Mouse (Mus musculus): ENCODE results near the gene Cdk5. TPM values are rescaled to one million over a fixed set of nuclear protein-coding genes. Genes with fewer than 3 reads are reported as not detected.
"Not testable (repeated sequence)": the region's sequence is repeated elsewhere in the genome, so short reads cannot be mapped to it uniquely, and the experiment has no call there.

Cdk5 gene
- polyA plus RNA-seq, 1 experiment from 2014 or later = 35.5 TPM

- H3K27me3 ChIP-seq (ENCODE audit: insufficient read depth, low read length) = no peaks in the 10 kb centered on the region
- WGBS = 70% methylated on average over 10 of the region's 10 CpGs
- H3K4me3 ChIP-seq (ENCODE audit: low read depth, low read length) = no peak overlapping the region
- no peaks in the 10 kb centered on the region for H3K4me1 ChIP-seq (ENCODE audit: insufficient read depth)
- H3K9ac ChIP-seq = no peak overlapping the region
- H3K27ac ChIP-seq (ENCODE audit: low read depth) = no peak overlapping the region
- no peak for TF ChIP-seq CTCF (IDR thresholded peaks at IDR 0.05; ENCODE audit: low read depth)
- ATAC-seq (ENCODE audit: insufficient read depth) (no peak), DNase-seq (no peak)
- H3K4me2 ChIP-seq = no peak overlapping the region
- H3K36me3 ChIP-seq (ENCODE audit: insufficient read depth) = peaks cover 24% of the 10 kb centered on the region; the same call in 1 of the 2 replicates
- H3K9me3 ChIP-seq (ENCODE audit: low read depth, low read length) = no peaks in the 10 kb centered on the region
Measured at GRCm38 (mm10) chr5:24399686-24400085, 23.6 kb downstream of the Cdk5 start.

- ATAC-seq (ENCODE audit: insufficient read depth); H3K4me1 ChIP-seq (ENCODE audit: insufficient read depth); H3K4me3 ChIP-seq (ENCODE audit: low read depth, low read length); H3K27me3 ChIP-seq (ENCODE audit: insufficient read depth, low read length); H3K27ac ChIP-seq (ENCODE audit: low read depth); H3K36me3 ChIP-seq (ENCODE audit: insufficient read depth); DNase-seq; H3K9ac ChIP-seq; H3K9me3 ChIP-seq (ENCODE audit: low read depth, low read length); H3K4me2 ChIP-seq: not testable (repeated sequence)
- WGBS = 92% methylated on average over 6 of the region's 6 CpGs
Measured at GRCm38 (mm10) chr5:24396254-24396653, 27.1 kb downstream of the Cdk5 start.

GRCm38 (mm10) chr5:24394165-24394894 lies 29.0 kb downstream of the Cdk5 start:
- Histone ChIP-seq H3K4me1 (ENCODE audit: insufficient read depth) (no peaks in the 10 kb centered on the region), H3K27ac (ENCODE audit: low read depth) (peak overlapping the region; percentile 65; the same call in 1 of the 2 replicates), H3K27me3 (ENCODE audit: insufficient read depth, low read length) (no peaks in the 10 kb centered on the region), H3K9me3 (ENCODE audit: low read depth, low read length) (no peaks in the 10 kb centered on the region), H3K4me2 (peak overlapping the region; percentile 72), H3K36me3 (ENCODE audit: insufficient read depth) (no peaks in the 10 kb centered on the region), H3K9ac (peak overlapping the region; percentile 47), H3K4me3 (ENCODE audit: low read depth, low read length) (peak overlapping the region; percentile 54)
- DNase-seq (peak; percentile 97), ATAC-seq (ENCODE audit: insufficient read depth) (peak; percentile 98)
- peak; percentile 81 for TF ChIP-seq CTCF (IDR thresholded peaks at IDR 0.05; ENCODE audit: low read depth)
- WGBS = under 1% methylated on average over 36 of the region's 36 CpGs

GRCm38 (mm10) chr5:24393392-24393997 lies 29.8 kb downstream of the Cdk5 start, which contains the start of gene Abcb8:
Abcb8 (plus strand) TSS chr5:24393663.
- H3K27me3 ChIP-seq (ENCODE audit: insufficient read depth, low read length) = peaks cover 4% of the 10 kb centered on the region
- 18% methylated on average over 7 of the region's 7 CpGs for WGBS
- H3K9me3 ChIP-seq (ENCODE audit: low read depth, low read length) = no peaks in the 10 kb centered on the region
- H3K4me1 ChIP-seq (ENCODE audit: insufficient read depth) = no peaks in the 10 kb centered on the region
- peak; percentile 85 for TF ChIP-seq CTCF (IDR thresholded peaks at IDR 0.05; ENCODE audit: low read depth)
- peak within 1 kb of the TSS; percentile 65; the same call in 1 of the 2 replicates for H3K27ac ChIP-seq (ENCODE audit: low read depth)
- peak within 1 kb of the TSS; percentile 72 for H3K4me2 ChIP-seq
- no peaks in the 10 kb centered on the region for H3K36me3 ChIP-seq (ENCODE audit: insufficient read depth)
- ATAC-seq (ENCODE audit: insufficient read depth) = no peak
- peak within 1 kb of the TSS; percentile 47 for H3K9ac ChIP-seq
- H3K4me3 ChIP-seq (ENCODE audit: low read depth, low read length) = peak within 1 kb of the TSS; percentile 54
- peak; percentile 87 for DNase-seq

GRCm38 (mm10) chr5:24392724-24393123 lies 30.6 kb downstream of the Cdk5 start:
- WGBS = 66% methylated on average over 7 of the region's 7 CpGs
- no peak overlapping the region for H3K27ac ChIP-seq (ENCODE audit: low read depth)

GRCm38 (mm10) chr5:24391864-24392263 lies 31.5 kb downstream of the Cdk5 start, which contains the start of gene Atg9b:
Atg9b (minus strand) TSS chr5:24392143.
- DNase-seq = no peak
- no peaks in the 10 kb centered on the region for H3K9me3 ChIP-seq (ENCODE audit: low read depth, low read length)
- no peak within 1 kb of the TSS for H3K9ac ChIP-seq
- no peaks in the 10 kb centered on the region for H3K36me3 ChIP-seq (ENCODE audit: insufficient read depth)
- H3K27ac ChIP-seq (ENCODE audit: low read depth) = no peak within 1 kb of the TSS
- no peak within 1 kb of the TSS for H3K4me3 ChIP-seq (ENCODE audit: low read depth, low read length)
- no peak for TF ChIP-seq CTCF (IDR thresholded peaks at IDR 0.05; ENCODE audit: low read depth)
- H3K4me2 ChIP-seq = no peak within 1 kb of the TSS
- ATAC-seq (ENCODE audit: insufficient read depth) = no peak
- H3K27me3 ChIP-seq (ENCODE audit: insufficient read depth, low read length) = peaks cover 20% of the 10 kb centered on the region
- 81% methylated on average over 7 of the region's 7 CpGs for whole genome bisulfite sequencing
- 0 out of 2 replicates have a peak, but pooled peaks cover 4% of the 10 kb centered on the region for H3K4me1 ChIP-seq (ENCODE audit: insufficient read depth)

More at GRCm38 (mm10) chr5:24392724-24393123, 30.6 kb downstream of the Cdk5 start:
- no peak overlapping the region for H3K9ac ChIP-seq
- H3K36me3 ChIP-seq (ENCODE audit: insufficient read depth) = no peaks in the 10 kb centered on the region
- no peak overlapping the region for H3K4me2 ChIP-seq
- TF ChIP-seq CTCF (IDR thresholded peaks at IDR 0.05; ENCODE audit: low read depth) = no peak
- H3K27me3 ChIP-seq (ENCODE audit: insufficient read depth, low read length) = peaks cover 12% of the 10 kb centered on the region
- H3K9me3 ChIP-seq (ENCODE audit: low read depth, low read length) = no peaks in the 10 kb centered on the region
- 0 out of 2 replicates have a peak, but pooled peaks cover 4% of the 10 kb centered on the region for H3K4me1 ChIP-seq (ENCODE audit: insufficient read depth)
- no peak for ATAC-seq (ENCODE audit: insufficient read depth)
- DNase-seq = no peak
- no peak overlapping the region for H3K4me3 ChIP-seq (ENCODE audit: low read depth, low read length)

- Histone ChIP-seq H3K9ac (no peak overlapping the region), H3K27ac (ENCODE audit: low read depth) (no peak overlapping the region), H3K36me3 (ENCODE audit: insufficient read depth) (no peaks in the 10 kb centered on the region), H3K27me3 (ENCODE audit: insufficient read depth, low read length) (peaks cover 32% of the 10 kb centered on the region), H3K4me3 (ENCODE audit: low read depth, low read length) (no peak overlapping the region), H3K9me3 (ENCODE audit: low read depth, low read length) (no peaks in the 10 kb centered on the region), H3K4me1 (ENCODE audit: insufficient read depth) (0 out of 2 replicates have a peak, but pooled peaks cover 4% of the 10 kb centered on the region), H3K4me2 (no peak overlapping the region)
- DNase-seq (no peak), ATAC-seq (ENCODE audit: insufficient read depth) (no peak)
- TF ChIP-seq CTCF (IDR thresholded peaks at IDR 0.05; ENCODE audit: low read depth) = no peak
- WGBS = 73% methylated on average over 4 of the region's 4 CpGs
Measured at GRCm38 (mm10) chr5:24389658-24390020, 33.7 kb downstream of the Cdk5 start.

Data from lung, embryonic 14.5 days (tissue).